Mouse (Mus musculus): ENCODE results near the gene Pyroxd2.
"Not testable (repeated sequence)": the region's sequence is repeated elsewhere in the genome, so short reads cannot be mapped to it uniquely, and the experiment has no call there.

Gene Pyroxd2

GRCm38 (mm10) chr19:42752363-42752931, at the start of gene Pyroxd2:
Pyroxd2 (minus strand) TSS chr19:42752775.
- DNase-seq (ENCODE audit: low read depth) = peak; percentile 95

GRCm38 (mm10) chr19:42797866-42798265, 45.3 kb upstream of the Pyroxd2 start:
- DNase-seq (ENCODE audit: low read depth) = peak; percentile 21

GRCm38 (mm10) chr19:42795801-42796200, 43.2 kb upstream of the Pyroxd2 start:
- DNase-seq (ENCODE audit: low read depth) = no peak

GRCm38 (mm10) chr19:42794914-42795613, 42.5 kb upstream of the Pyroxd2 start:
- peak; percentile 95 for DNase-seq (ENCODE audit: low read depth)

GRCm38 (mm10) chr19:42788311-42788710, 35.7 kb upstream of the Pyroxd2 start:
- DNase-seq (ENCODE audit: low read depth) = peak; percentile 74

GRCm38 (mm10) chr19:42785562-42786220, 33.1 kb upstream of the Pyroxd2 start:
- no peak for DNase-seq (ENCODE audit: low read depth)

GRCm38 (mm10) chr19:42785129-42785528, 32.6 kb upstream of the Pyroxd2 start:
- no peak for DNase-seq (ENCODE audit: low read depth)

- DNase-seq (ENCODE audit: low read depth) = not testable (repeated sequence)
These were observed 27.6 kb upstream of the Pyroxd2 start for GRCm38 (mm10) chr19:42780156-42780538.

- DNase-seq (ENCODE audit: low read depth) = peak; percentile 97
These were observed 27.1 kb upstream of the Pyroxd2 start, which contains the start of gene Hps1 for GRCm38 (mm10) chr19:42779531-42780155. Hps1 (minus strand) TSS chr19:42779978.

GRCm38 (mm10) chr19:42777801-42778200, 25.2 kb upstream of the Pyroxd2 start:
- peak; percentile 66 for DNase-seq (ENCODE audit: low read depth)

GRCm38 (mm10) chr19:42776813-42777212, 24.2 kb upstream of the Pyroxd2 start:
- peak; percentile 60 for DNase-seq (ENCODE audit: low read depth)

- DNase-seq (ENCODE audit: low read depth) = peak; percentile 61
These were observed 17.7 kb upstream of the Pyroxd2 start for GRCm38 (mm10) chr19:42770141-42770872.

- peak; percentile 92 for DNase-seq (ENCODE audit: low read depth)
These were observed 17.1 kb upstream of the Pyroxd2 start for GRCm38 (mm10) chr19:42769648-42770047.

GRCm38 (mm10) chr19:42767361-42767760, 14.8 kb upstream of the Pyroxd2 start:
- DNase-seq (ENCODE audit: low read depth) = no peak

GRCm38 (mm10) chr19:42764398-42764797, 11.8 kb upstream of the Pyroxd2 start:
- DNase-seq (ENCODE audit: low read depth) = no peak

GRCm38 (mm10) chr19:42756671-42757070, 4.1 kb upstream of the Pyroxd2 start:
- no peak for DNase-seq (ENCODE audit: low read depth)

GRCm38 (mm10) chr19:42755148-42755870, 2.7 kb upstream of the Pyroxd2 start:
- DNase-seq (ENCODE audit: low read depth) = peak; percentile 48

- DNase-seq (ENCODE audit: low read depth) = peak; percentile 94
These were observed 754 bp upstream of the Pyroxd2 start for GRCm38 (mm10) chr19:42753141-42753917.

GRCm38 (mm10) chr19:42750196-42750595, 2.4 kb downstream of the Pyroxd2 start:
- no peak for DNase-seq (ENCODE audit: low read depth)

- DNase-seq (ENCODE audit: low read depth) = no peak
These were observed 5.9 kb downstream of the Pyroxd2 start for GRCm38 (mm10) chr19:42746702-42747101.

GRCm38 (mm10) chr19:42745869-42746224, 6.7 kb downstream of the Pyroxd2 start:
- DNase-seq (ENCODE audit: low read depth) = no peak
